Mouse (Mus musculus) myocyte (in vitro differentiated cells): Measurements from ENCODE around the gene Il25.

Experiments
- CEBPB ChIP-seq: IDR thresholded peaks from 2 replicates; pipeline ENCODE4 v1.6.1; 2011; ENCODE audit warnings: mild to moderate bottlenecking, moderate library complexity; ENCODE audit not compliant: poor library complexity, insufficient read depth, severe bottlenecking
- E2F4 ChIP-seq: IDR thresholded peaks from one replicate; pipeline ENCODE4 v1.6.1; 2011; ENCODE audit warnings: mild to moderate bottlenecking, control low read depth, moderate library complexity; ENCODE audit not compliant: insufficient read depth
- MAX ChIP-seq: IDR thresholded peaks from one replicate; pipeline ENCODE4 v1.6.1; 2011; ENCODE audit warnings: low read depth, mild to moderate bottlenecking, control low read depth
- MYOD1 ChIP-seq, 3 experiments: IDR thresholded peaks; one replicate each; pipeline ENCODE4 v1.6.1; 2011; ENCODE audit warnings: control low read depth in 2 of 3, low read depth in 2 of 3, mild to moderate bottlenecking in 2 of 3, moderate library complexity in 1 of 3; ENCODE audit not compliant: insufficient read length in 2 of 3, control insufficient read depth in 1 of 3
- MYOG ChIP-seq, 3 experiments: IDR thresholded peaks; one replicate each; pipeline ENCODE4 v1.6.1; 2011; ENCODE audit warnings: control low read depth in 2 of 3, low read depth in 2 of 3, mild to moderate bottlenecking in 2 of 3; ENCODE audit not compliant: insufficient read length in 2 of 3, control insufficient read depth in 1 of 3, insufficient read depth in 1 of 3
- POLR2A ChIP-seq: IDR thresholded peaks from one replicate; pipeline ENCODE4 v1.6.1; 2011; ENCODE audit warnings: low read depth, mild to moderate bottlenecking, control low read depth, moderate library complexity; ENCODE audit not compliant: insufficient read length
- POLR2AphosphoS2 ChIP-seq: IDR thresholded peaks from one replicate; pipeline ENCODE4 v1.6.1; 2011; ENCODE audit warnings: low read depth, control low read depth; ENCODE audit not compliant: insufficient read length
- REST ChIP-seq: IDR thresholded peaks from one replicate; pipeline ENCODE4 v1.6.1; 2011; ENCODE audit warnings: mild to moderate bottlenecking, control low read depth, moderate library complexity; ENCODE audit not compliant: insufficient read depth, insufficient read length
- SRF ChIP-seq: IDR thresholded peaks from one replicate; pipeline ENCODE4 v1.6.1; 2011; ENCODE audit warnings: low read depth; ENCODE audit not compliant: control insufficient read depth, insufficient read length
- TCF12 ChIP-seq: IDR thresholded peaks from one replicate; pipeline ENCODE4 v1.6.1; 2011; ENCODE audit warnings: mild to moderate bottlenecking, control low read depth; ENCODE audit not compliant: poor library complexity, insufficient read depth, severe bottlenecking
- TCF3 ChIP-seq: IDR thresholded peaks from one replicate; pipeline ENCODE4 v1.6.1; 2011; ENCODE audit warnings: low read depth, control low read depth; ENCODE audit not compliant: insufficient read length
- USF1 ChIP-seq: IDR thresholded peaks from one replicate; pipeline ENCODE4 v1.6.1; 2011; ENCODE audit warnings: low read depth, mild to moderate bottlenecking, control low read depth, moderate library complexity

- TF ChIP-seq CEBPB (no peak), POLR2AphosphoS2 (no peak), USF1 (no peak), POLR2A (no peak), MAX (no peak), TCF12 (no peak), MYOD1 (IDR thresholded peaks at IDR 0.05; ENCODE audit: control insufficient read depth in 1 of 3, insufficient read length in 2 of 3, low read depth in 2 of 3) (no peak), E2F4 (no peak), MYOG (IDR thresholded peaks at IDR 0.05; ENCODE audit: control insufficient read depth in 1 of 3, insufficient read depth in 1 of 3, insufficient read length in 2 of 3, low read depth in 2 of 3) (no peak), TCF3 (no peak), REST (no peak), SRF (no peak)
Observed at GRCm38 (mm10) chr14:54953664-54954206, 21.2 kb downstream of the Il25 start.
